Mouse (Mus musculus) Patski (cell line): ENCODE measurements at regions not wholly inside any gene's neighbourhood (a gene's known extent, or its start where the extent isn't known, plus 50 kb on each side); places are given as distances from the start of the nearest gene placed in this dataset.

ENCODE experiments used
- ATAC-seq: fragments of 100-300 bp; one replicate; pipeline ENCODE4 v1.8.0; 2021
- CTCF ChIA-PET: fragments of 350-600 bp; sonication (Branson Sonifier 250); formaldehyde crosslinking; loops from one replicate; lab custom pipeline; 2022; ENCODE audit warnings: inconsistent platforms; lab: Charles Lee
- POLR2A ChIA-PET: fragments of 350-600 bp; sonication (Branson Sonifier 250); formaldehyde crosslinking; loops from one replicate; lab custom pipeline; 2022; ENCODE audit warnings: antibody characterized with exemption, inconsistent platforms; lab: Charles Lee
- DNase-seq: peaks from one replicate; pipeline ENCODE4 v3.0.0-alpha.2; 2011; ENCODE audit warnings: low read depth, low spot score
- H3K27me3 ChIP-seq: fragments of 371-371 bp; one replicate; pipeline ENCODE4 v1.5.1; 2021
- CTCF ChIP-seq: fragments of 100-300 bp; IDR thresholded peaks from one replicate; pipeline ENCODE4 v1.5.1; 2021
- in situ Hi-C: fragments of 300-500 bp; cut with MboI; formaldehyde crosslinking; loops from 3 replicates; pipeline ENCODE4 v1.11.1; 2018; ENCODE audit warnings: low pct_unique_long_range_greater_than_20kb, mixed read lengths

GRCm38 (mm10) chr1:48276206-48276605 is 1383.6 kb upstream of the Slc39a10 start:
- DNase-seq, result no peak
- ChIA-PET POLR2A (interaction anchor here (0.6 kb wide), 1 partner anchor 1347 kb away, joined by 3 read pairs; no protein-coding TSS in a partner anchor), CTCF (no interaction called here)
- in situ Hi-C loops, result no loop called here
- H3K27me3 ChIP-seq, result no peaks in the 10 kb centered on the region
- TF ChIP-seq CTCF, result no peak
- no peak for ATAC-seq

GRCm38 (mm10) chr1:48275666-48276065 is 1383.0 kb upstream of the Slc39a10 start:
- no peak for TF ChIP-seq CTCF
- POLR2A ChIA-PET, result interaction anchor here (0.6 kb wide), 1 partner anchor 1346 kb away, joined by 3 read pairs; no protein-coding TSS in a partner anchor
- CTCF ChIA-PET, result no interaction called here
- ATAC-seq (no peak), DNase-seq (no peak)
- no peaks in the 10 kb centered on the region for H3K27me3 ChIP-seq
- in situ Hi-C loops, result no loop called here
